Mouse (Mus musculus) limb, embryonic 13.5 days (tissue): ENCODE measurements around the gene Rtp2. TPM values are rescaled to one million over a fixed set of nuclear protein-coding genes. Genes with fewer than 3 reads are reported as not detected.

Source experiments
- ATAC-seq: fragments of 200-750 bp; cut with Nextera tagmentation; 2 replicates; pipeline ENCODE4 v1.8.0; 2017; ENCODE audit warnings: low read depth, moderate number of reproducible peaks, moderate TSS enrichment; ENCODE audit not compliant: low FRiP score
- H3K27ac ChIP-seq: fragments of 300-500 bp; sonication (generic); 2 replicates; pipeline ENCODE4 v1.5.1; 2015; ENCODE audit warnings: inconsistent platforms, mild to moderate bottlenecking, moderate library complexity
- H3K27me3 ChIP-seq: fragments of 300-500 bp; sonication (generic); 2 replicates; pipeline ENCODE4 v1.6.1; 2015; ENCODE audit warnings: mild to moderate bottlenecking, inconsistent platforms
- H3K36me3 ChIP-seq: fragments of 300-500 bp; sonication (generic); 2 replicates; pipeline ENCODE4 v1.6.1; 2015; ENCODE audit warnings: inconsistent platforms, mild to moderate bottlenecking, moderate library complexity
- H3K4me1 ChIP-seq: fragments of 300-500 bp; sonication (generic); 2 replicates; pipeline ENCODE4 v1.6.1; 2015; ENCODE audit warnings: inconsistent platforms
- H3K4me2 ChIP-seq: fragments of 300-500 bp; sonication (generic); replicated peaks from 2 replicates; pipeline ENCODE4 v1.6.1; 2015; ENCODE audit warnings: inconsistent platforms, mild to moderate bottlenecking, moderate library complexity
- H3K4me3 ChIP-seq: fragments of 300-500 bp; sonication (generic); 2 replicates; pipeline ENCODE4 v1.5.1; 2015; ENCODE audit warnings: moderate library complexity, mild to moderate bottlenecking, inconsistent platforms
- H3K9ac ChIP-seq: fragments of 300-500 bp; sonication (generic); 2 replicates; pipeline ENCODE4 v1.6.1; 2015; ENCODE audit warnings: mild to moderate bottlenecking, inconsistent platforms
- H3K9me3 ChIP-seq: fragments of 300-500 bp; sonication (generic); 2 replicates; pipeline ENCODE4 v1.6.1; 2016; ENCODE audit warnings: inconsistent platforms
- WGBS: fragments of 180-500 bp; shearing (Covaris S2); methylation state at CpG from one replicate; pipeline ENCODE4 v1.1.7; 2015; 5-methylcytosine and 5-hydroxymethylcytosine counted together
- polyA plus RNA-seq: library from polyadenylated mRNA; unstranded; fragments of >200 nt; fragmentation: Nextera tagmentation; extraction: Ambion mirVana; gene quantifications from 2 replicates; pipeline ENCODE4 v1.2.1, GENCODE M21; 2015

Gene Rtp2
- polyA plus RNA-seq, 1 experiment from 2014 or later, result not detected

GRCm38 (mm10) chr16:23968888-23969287, 36.7 kb upstream of the Rtp2 start:
- WGBS, result 64% methylated on average over 4 of the region's 4 CpGs
- Histone ChIP-seq H3K36me3 (peaks cover 40% of the 10 kb centered on the region), H3K4me3 (no peak overlapping the region), H3K9ac (no peak overlapping the region), H3K4me1 (peaks cover 28% of the 10 kb centered on the region), H3K27ac (no peak overlapping the region), H3K9me3 (peaks cover 4% of the 10 kb centered on the region; the same call in 1 of the 2 replicates), H3K27me3 (no peaks in the 10 kb centered on the region), H3K4me2 (no peak overlapping the region)
- no peak for ATAC-seq

- peaks cover 31% of the 10 kb centered on the region for H3K36me3 ChIP-seq
- no peak for ATAC-seq
- H3K4me3 ChIP-seq, result no peak overlapping the region
These were observed 35.1 kb upstream of the Rtp2 start for GRCm38 (mm10) chr16:23967301-23967700.

GRCm38 (mm10) chr16:23966066-23966465, 33.9 kb upstream of the Rtp2 start:
- WGBS, result 86% methylated on average over 14 of the region's 14 CpGs
- Histone ChIP-seq H3K4me1 (peaks cover 21% of the 10 kb centered on the region), H3K9me3 (peaks cover 7% of the 10 kb centered on the region; the same call in 1 of the 2 replicates), H3K4me2 (no peak overlapping the region), H3K9ac (no peak overlapping the region), H3K4me3 (no peak overlapping the region), H3K36me3 (peaks cover 22% of the 10 kb centered on the region), H3K27ac (no peak overlapping the region), H3K27me3 (no peaks in the 10 kb centered on the region)
- no peak for ATAC-seq

More at GRCm38 (mm10) chr16:23967301-23967700, 35.1 kb upstream of the Rtp2 start:
- 80% methylated on average over 7 of the region's 7 CpGs for WGBS
- H3K4me2 ChIP-seq, result no peak overlapping the region
- H3K9me3 ChIP-seq, result peaks cover 7% of the 10 kb centered on the region; the same call in 1 of the 2 replicates
- H3K4me1 ChIP-seq, result peaks cover 24% of the 10 kb centered on the region
- H3K27me3 ChIP-seq, result no peaks in the 10 kb centered on the region
- H3K9ac ChIP-seq, result no peak overlapping the region
- no peak overlapping the region for H3K27ac ChIP-seq

- ATAC-seq, result no peak
- H3K27ac ChIP-seq, result no peak overlapping the region
These were observed 32.6 kb upstream of the Rtp2 start for GRCm38 (mm10) chr16:23964706-23965367.

GRCm38 (mm10) chr16:23963896-23964668, 31.9 kb upstream of the Rtp2 start:
- Histone ChIP-seq H3K4me3 (no peak overlapping the region), H3K36me3 (peaks cover 20% of the 10 kb centered on the region), H3K27ac (no peak overlapping the region), H3K9me3 (peaks cover 7% of the 10 kb centered on the region; the same call in 1 of the 2 replicates), H3K4me1 (peaks cover 11% of the 10 kb centered on the region), H3K4me2 (no peak overlapping the region), H3K27me3 (no peaks in the 10 kb centered on the region), H3K9ac (no peak overlapping the region)
- no peak for ATAC-seq
- 54% methylated on average over 22 of the region's 22 CpGs for WGBS

More at GRCm38 (mm10) chr16:23964706-23965367, 32.6 kb upstream of the Rtp2 start:
- Histone ChIP-seq H3K4me3 (no peak overlapping the region), H3K9me3 (peaks cover 7% of the 10 kb centered on the region; the same call in 1 of the 2 replicates), H3K4me2 (no peak overlapping the region), H3K36me3 (peaks cover 20% of the 10 kb centered on the region), H3K9ac (no peak overlapping the region), H3K27me3 (no peaks in the 10 kb centered on the region), H3K4me1 (peaks cover 13% of the 10 kb centered on the region)
- 76% methylated on average over 14 of the region's 14 CpGs for WGBS

- Histone ChIP-seq H3K4me1 (peaks cover 11% of the 10 kb centered on the region), H3K9me3 (peaks cover 3% of the 10 kb centered on the region; the same call in 1 of the 2 replicates), H3K9ac (no peak overlapping the region), H3K4me3 (no peak overlapping the region), H3K27ac (no peak overlapping the region), H3K4me2 (no peak overlapping the region), H3K36me3 (peaks cover 5% of the 10 kb centered on the region), H3K27me3 (no peaks in the 10 kb centered on the region)
- WGBS, result 80% methylated on average over 2 of the region's 2 CpGs
- no peak for ATAC-seq
These were observed 30.2 kb upstream of the Rtp2 start for GRCm38 (mm10) chr16:23962401-23962800.

GRCm38 (mm10) chr16:23958938-23959337, 26.7 kb upstream of the Rtp2 start:
- Histone ChIP-seq H3K27me3 (no peaks in the 10 kb centered on the region), H3K9ac (no peak overlapping the region), H3K27ac (no peak overlapping the region), H3K9me3 (peaks cover 3% of the 10 kb centered on the region; the same call in 1 of the 2 replicates), H3K36me3 (no peaks in the 10 kb centered on the region), H3K4me2 (no peak overlapping the region), H3K4me3 (no peak overlapping the region), H3K4me1 (peaks cover 3% of the 10 kb centered on the region)
- no peak for ATAC-seq

GRCm38 (mm10) chr16:23953959-23954260, 21.7 kb upstream of the Rtp2 start:
- Histone ChIP-seq H3K27ac (no peak overlapping the region), H3K9me3 (no peaks in the 10 kb centered on the region), H3K4me2 (no peak overlapping the region), H3K4me3 (no peak overlapping the region), H3K27me3 (no peaks in the 10 kb centered on the region), H3K4me1 (0 out of 2 replicates have a peak, but pooled peaks cover 4% of the 10 kb centered on the region), H3K9ac (no peak overlapping the region), H3K36me3 (no peaks in the 10 kb centered on the region)
- no peak for ATAC-seq
- WGBS, result 13% methylated on average over 1 of the region's 1 CpGs

- no peaks in the 10 kb centered on the region for H3K36me3 ChIP-seq
- H3K9ac ChIP-seq, result 0 out of 2 replicates have a peak overlapping the region, but pooled peaks have one; percentile 25
- WGBS, result 48% methylated on average over 11 of the region's 11 CpGs
- H3K4me2 ChIP-seq, result no peak overlapping the region
- 0 out of 2 replicates have a peak, but pooled peaks cover 4% of the 10 kb centered on the region for H3K4me1 ChIP-seq
- no peak overlapping the region for H3K27ac ChIP-seq
- no peaks in the 10 kb centered on the region for H3K27me3 ChIP-seq
- H3K4me3 ChIP-seq, result no peak overlapping the region
- no peaks in the 10 kb centered on the region for H3K9me3 ChIP-seq
- peak; percentile 72 for ATAC-seq
These were observed 21.2 kb upstream of the Rtp2 start for GRCm38 (mm10) chr16:23953189-23953958.

- Histone ChIP-seq H3K27me3 (no peaks in the 10 kb centered on the region), H3K4me2 (no peak overlapping the region), H3K36me3 (no peaks in the 10 kb centered on the region), H3K9me3 (no peaks in the 10 kb centered on the region), H3K4me3 (no peak overlapping the region), H3K9ac (no peak overlapping the region), H3K4me1 (0 out of 2 replicates have a peak, but pooled peaks cover 4% of the 10 kb centered on the region), H3K27ac (no peak overlapping the region)
- ATAC-seq, result no peak
- WGBS, result 67% methylated on average over 4 of the region's 4 CpGs
These were observed 20.0 kb upstream of the Rtp2 start for GRCm38 (mm10) chr16:23952101-23952727.

GRCm38 (mm10) chr16:23947654-23948053, 15.5 kb upstream of the Rtp2 start:
- WGBS, result 87% methylated on average over 6 of the region's 6 CpGs
- H3K27ac ChIP-seq, result no peak overlapping the region
- no peaks in the 10 kb centered on the region for H3K27me3 ChIP-seq
- no peaks in the 10 kb centered on the region for H3K9me3 ChIP-seq
- no peaks in the 10 kb centered on the region for H3K36me3 ChIP-seq
- no peak for ATAC-seq
- H3K4me1 ChIP-seq, result no peaks in the 10 kb centered on the region
- H3K4me2 ChIP-seq, result no peak overlapping the region
- no peak overlapping the region for H3K9ac ChIP-seq
- no peak overlapping the region for H3K4me3 ChIP-seq
